Mouse (Mus musculus): Measurements from ENCODE around the gene Plk4. TPM values are rescaled to one million over a fixed set of nuclear protein-coding genes. Genes with fewer than 3 reads are reported as not detected.
A peak's percentile ranks its signal among the peaks of the same experiment; 100 is the strongest.
"Not testable (repeated sequence)": the region's sequence is repeated elsewhere in the genome, so short reads cannot be mapped to it uniquely, and the experiment has no call there.

Plk4 gene
- polyA plus RNA-seq (2012; ENCODE audit: insufficient read depth, insufficient read length, missing spikeins), result 3.6 and 6.6 TPM in 2 replicates

GRCm38 (mm10) chr3:40799530-40800372, at the start of gene Plk4:
Gene Plk4, plus strand, starts transcription at chr3:40800019.
- no peaks in the 10 kb centered on the region for H3K4me1 ChIP-seq (ENCODE audit: control insufficient read depth, insufficient read depth, insufficient read length, low read length)
- H3K27ac ChIP-seq (replicated peaks; ENCODE audit: low read depth, low read length), result peak within 1 kb of the TSS; percentile 70
- H3K4me3 ChIP-seq (ENCODE audit: insufficient read depth, low read depth, low read length), result peak within 1 kb of the TSS; percentile 86

GRCm38 (mm10) chr3:40760746-40761145, 39.1 kb upstream of the Plk4 start:
- Histone ChIP-seq H3K27ac (replicated peaks; ENCODE audit: low read depth, low read length) (no peak overlapping the region), H3K4me3 (ENCODE audit: insufficient read depth, low read depth, low read length) (no peak overlapping the region), H3K4me1 (ENCODE audit: control insufficient read depth, insufficient read depth, insufficient read length, low read length) (no peaks in the 10 kb centered on the region)

GRCm38 (mm10) chr3:40761312-40761711, 38.5 kb upstream of the Plk4 start:
- Histone ChIP-seq H3K4me1 (ENCODE audit: control insufficient read depth, insufficient read depth, insufficient read length, low read length) (no peaks in the 10 kb centered on the region), H3K4me3 (ENCODE audit: insufficient read depth, low read depth, low read length) (no peak overlapping the region), H3K27ac (replicated peaks; ENCODE audit: low read depth, low read length) (no peak overlapping the region)

- Histone ChIP-seq H3K4me3 (ENCODE audit: insufficient read depth, low read depth, low read length) (no peak overlapping the region), H3K4me1 (ENCODE audit: control insufficient read depth, insufficient read depth, insufficient read length, low read length) (no peaks in the 10 kb centered on the region), H3K27ac (replicated peaks; ENCODE audit: low read depth, low read length) (no peak overlapping the region)
These were observed 6.0 kb upstream of the Plk4 start for GRCm38 (mm10) chr3:40793783-40794182.

- Histone ChIP-seq H3K27ac (replicated peaks; ENCODE audit: low read depth, low read length) (no peak overlapping the region), H3K4me3 (ENCODE audit: insufficient read depth, low read depth, low read length) (no peak overlapping the region), H3K4me1 (ENCODE audit: control insufficient read depth, insufficient read depth, insufficient read length, low read length) (no peaks in the 10 kb centered on the region)
These were observed 1.8 kb upstream of the Plk4 start for GRCm38 (mm10) chr3:40798054-40798453.

GRCm38 (mm10) chr3:40798500-40798899, 1.3 kb upstream of the Plk4 start:
- Histone ChIP-seq H3K4me1 (ENCODE audit: control insufficient read depth, insufficient read depth, insufficient read length, low read length) (no peaks in the 10 kb centered on the region), H3K4me3 (ENCODE audit: insufficient read depth, low read depth, low read length) (no peak overlapping the region), H3K27ac (replicated peaks; ENCODE audit: low read depth, low read length) (no peak overlapping the region)

GRCm38 (mm10) chr3:40800373-40800823, 579 bp downstream of the Plk4 start:
- Histone ChIP-seq H3K27ac (replicated peaks; ENCODE audit: low read depth, low read length) (no peak overlapping the region), H3K4me1 (ENCODE audit: control insufficient read depth, insufficient read depth, insufficient read length, low read length) (no peaks in the 10 kb centered on the region), H3K4me3 (ENCODE audit: insufficient read depth, low read depth, low read length) (peak overlapping the region; percentile 86)

- Histone ChIP-seq H3K4me3 (ENCODE audit: insufficient read depth, low read depth, low read length) (no peak overlapping the region), H3K27ac (replicated peaks; ENCODE audit: low read depth, low read length) (no peak overlapping the region), H3K4me1 (ENCODE audit: control insufficient read depth, insufficient read depth, insufficient read length, low read length) (no peaks in the 10 kb centered on the region)
These were observed 7.1 kb downstream of the Plk4 start for GRCm38 (mm10) chr3:40806871-40807270.

- Histone ChIP-seq H3K4me3 (ENCODE audit: insufficient read depth, low read depth, low read length) (no peak overlapping the region), H3K4me1 (ENCODE audit: control insufficient read depth, insufficient read depth, insufficient read length, low read length) (no peaks in the 10 kb centered on the region), H3K27ac (replicated peaks; ENCODE audit: low read depth, low read length) (no peak overlapping the region)
These were observed 8.9 kb downstream of the Plk4 start for GRCm38 (mm10) chr3:40808686-40809085.

GRCm38 (mm10) chr3:40809894-40810293, 10.1 kb downstream of the Plk4 start:
- H3K4me1 ChIP-seq (ENCODE audit: control insufficient read depth, insufficient read depth, insufficient read length, low read length), result no peaks in the 10 kb centered on the region
- H3K4me3 ChIP-seq (ENCODE audit: insufficient read depth, low read depth, low read length), result no peak overlapping the region
- H3K27ac ChIP-seq (replicated peaks; ENCODE audit: low read depth, low read length), result no peak overlapping the region

GRCm38 (mm10) chr3:40813275-40813674, 13.5 kb downstream of the Plk4 start:
- no peak overlapping the region for H3K27ac ChIP-seq (replicated peaks; ENCODE audit: low read depth, low read length)
- no peaks in the 10 kb centered on the region for H3K4me1 ChIP-seq (ENCODE audit: control insufficient read depth, insufficient read depth, insufficient read length, low read length)
- H3K4me3 ChIP-seq (ENCODE audit: insufficient read depth, low read depth, low read length), result no peak overlapping the region

GRCm38 (mm10) chr3:40845521-40845920, 45.7 kb downstream of the Plk4 start:
- not testable (repeated sequence) for H3K4me1 ChIP-seq (ENCODE audit: control insufficient read depth, insufficient read depth, insufficient read length, low read length)
- H3K4me3 ChIP-seq (ENCODE audit: insufficient read depth, low read depth, low read length), result peak overlapping the region; percentile 21
- H3K27ac ChIP-seq (replicated peaks; ENCODE audit: low read depth, low read length), result peak overlapping the region; percentile 17; the same call in 1 of the 2 replicates

GRCm38 (mm10) chr3:40846473-40846956, 46.7 kb downstream of the Plk4 start, which contains the start of gene Mfsd8:
Gene Mfsd8, minus strand, starts transcription at chr3:40846886.
- peak within 1 kb of the TSS; percentile 72 for H3K4me3 ChIP-seq (ENCODE audit: insufficient read depth, low read depth, low read length)
- H3K4me1 ChIP-seq (ENCODE audit: control insufficient read depth, insufficient read depth, insufficient read length, low read length), result not testable (repeated sequence)
- peak within 1 kb of the TSS; percentile 83 for H3K27ac ChIP-seq (replicated peaks; ENCODE audit: low read depth, low read length)

GRCm38 (mm10) chr3:40846957-40847017, 47.0 kb downstream of the Plk4 start, which contains the start of gene Abhd18:
Gene Abhd18, plus strand, starts transcription at chr3:40846970.
- not testable (repeated sequence) for H3K4me1 ChIP-seq (ENCODE audit: control insufficient read depth, insufficient read depth, insufficient read length, low read length)
- peak within 1 kb of the TSS; percentile 72 for H3K4me3 ChIP-seq (ENCODE audit: insufficient read depth, low read depth, low read length)

GRCm38 (mm10) chr3:40847018-40847417, 47.2 kb downstream of the Plk4 start:
- H3K4me1 ChIP-seq (ENCODE audit: control insufficient read depth, insufficient read depth, insufficient read length, low read length), result not testable (repeated sequence)
- Histone ChIP-seq H3K4me3 (ENCODE audit: insufficient read depth, low read depth, low read length) (peak overlapping the region; percentile 63), H3K27ac (replicated peaks; ENCODE audit: low read depth, low read length) (peak overlapping the region; percentile 6; the same call in 1 of the 2 replicates)

More at GRCm38 (mm10) chr3:40846957-40847017, 47.0 kb downstream of the Plk4 start, which contains the start of gene Abhd18:
- peak within 1 kb of the TSS; percentile 83 for H3K27ac ChIP-seq (replicated peaks; ENCODE audit: low read depth, low read length)

- not testable (repeated sequence) for H3K4me1 ChIP-seq (ENCODE audit: control insufficient read depth, insufficient read depth, insufficient read length, low read length); H3K27ac ChIP-seq (replicated peaks; ENCODE audit: low read depth, low read length); H3K4me3 ChIP-seq (ENCODE audit: insufficient read depth, low read depth, low read length)
These were observed 48.1 kb downstream of the Plk4 start for GRCm38 (mm10) chr3:40847936-40848335.
